Mouse (Mus musculus): ENCODE data around the gene Ephx3.

DNA sequence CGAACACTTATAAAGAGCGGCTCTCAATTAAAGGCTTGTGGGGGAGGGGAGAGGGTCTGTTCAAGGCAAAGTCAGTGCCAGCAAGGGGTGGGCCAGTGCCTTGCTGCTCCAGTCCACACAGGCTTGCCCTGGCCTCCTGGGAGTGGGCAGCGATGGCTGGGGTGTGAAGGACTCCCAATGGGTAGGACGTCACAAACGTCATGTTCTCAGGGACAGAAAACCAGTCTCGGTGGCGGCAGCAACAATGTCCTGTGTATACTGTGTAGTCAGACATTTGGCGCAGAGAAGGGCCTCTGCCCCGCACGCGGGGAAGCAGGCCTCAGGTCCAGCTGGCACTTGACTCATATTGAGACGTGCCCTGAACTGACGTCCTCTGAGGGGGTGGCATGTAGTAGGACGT lies 7.8 kb upstream of the Ephx3 start:
- TF ChIP-seq POLR2A (IDR thresholded peaks at IDR 0.05; ENCODE audit: extremely low read depth, insufficient read depth, low read length) = no peak
- no peak for TF ChIP-seq CTCF (IDR thresholded peaks at IDR 0.05; ENCODE audit: extremely low read depth, insufficient read depth, low read length)

All from cortical plate, adult 2 months (tissue).